ENCODE assay signal across 17 mouse cellular contexts in the genomic region with DNA sequence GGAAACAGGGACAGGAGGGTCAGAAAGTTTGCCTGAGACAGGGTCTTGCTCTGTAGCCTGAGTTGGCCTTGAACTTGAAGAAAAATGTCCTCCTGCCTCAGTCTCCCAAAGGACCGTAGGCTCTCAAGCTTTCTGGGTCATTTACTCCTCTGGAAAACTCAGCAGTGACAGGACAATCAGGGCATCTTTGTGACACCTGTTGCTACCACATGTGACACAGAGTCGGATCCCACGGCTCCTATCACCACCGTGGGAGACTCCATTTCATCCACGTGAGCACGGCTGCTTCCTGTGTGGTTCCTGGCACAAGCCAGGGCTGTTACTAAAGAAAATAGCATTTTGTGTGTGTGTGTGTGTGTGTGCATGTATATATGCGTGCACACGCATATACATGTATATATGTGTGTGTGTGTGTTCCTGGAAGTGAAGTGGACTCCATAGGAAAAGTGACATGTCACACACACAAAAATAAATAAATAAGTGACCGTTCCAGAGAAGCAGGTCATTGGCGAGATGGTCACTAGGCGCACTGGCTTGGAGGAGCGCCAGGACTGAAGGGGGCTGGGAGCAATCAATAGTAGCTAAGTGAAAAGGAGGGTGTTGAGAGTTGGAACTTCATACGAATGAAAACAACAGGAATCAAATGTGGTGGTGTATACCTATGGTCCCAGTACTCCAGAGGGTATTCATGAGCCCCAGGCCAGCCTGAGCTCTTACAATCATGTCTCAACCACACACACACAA. TPM values are rescaled to one million over a fixed set of nuclear protein-coding genes. Genes with fewer than 3 reads are reported as not detected.
"Had no signal": no experiment of that assay in that cellular context is flagged by ENCODE, and none has a peak within 500 bp of the region (broad histone marks: within the 10 kb centered on the region; RNA-seq: fewer than 3 reads in every experiment).

No protein-coding gene starts in this region.

- H3K9ac ChIP-seq: limb, embryonic 13.5 days; midbrain, embryonic 12.5 days; neural tube, embryonic 12.5 days had no signal

- H3K9me3 ChIP-seq: limb, embryonic 13.5 days; midbrain, embryonic 12.5 days; neural tube, embryonic 12.5 days had no signal

- H3K27ac ChIP-seq: layer of hippocampus, adult 2 months; limb, embryonic 13.5 days; midbrain, embryonic 12.5 days; neural tube, embryonic 12.5 days; stomach, postnatal 0 days had no signal

- DNase-seq: kidney, postnatal 10 days; kidney, postnatal 4 days; lung, adult 18-20 months; thymus, adult 18-20 months; thymus, postnatal 14 days had no signal

- H3K27me3 ChIP-seq: neural tube, embryonic 12.5 days had no signal

- H3K36me3 ChIP-seq: limb, embryonic 13.5 days; midbrain, embryonic 12.5 days; neural tube, embryonic 12.5 days had no signal

- H3K4me3 ChIP-seq: layer of hippocampus, adult 2 months; limb, embryonic 13.5 days; midbrain, embryonic 12.5 days; neural tube, embryonic 12.5 days had no signal

- H3K4me2 ChIP-seq: limb, embryonic 13.5 days; midbrain, embryonic 12.5 days; neural tube, embryonic 12.5 days had no signal

RNA-seq across cellular contexts. Expression of a gene that starts 7.4 kb away (rescaled TPM):
- total RNA-seq: layer of hippocampus, postnatal 10 days; liver, adult 2 months; megakaryocyte-erythroid progenitor cell, adult 5-6 weeks had no signal
- polyA plus RNA-seq: kidney, embryonic 14.5 days; limb, embryonic 13.5 days; liver, adult 2 months; lung, embryonic 16.5 days; stomach, postnatal 0 days had no signal

RNA-seq across cellular contexts. Expression of a gene that starts 18.0 kb away (rescaled TPM):
- total RNA-seq: layer of hippocampus, adult 2 months; megakaryocyte-erythroid progenitor cell, adult 5-6 weeks had no signal
- polyA plus RNA-seq: liver, adult 2 months had no signal

RNA-seq across cellular contexts. Expression of a gene that starts 29.7 kb away (rescaled TPM):
- total RNA-seq: layer of hippocampus, adult 2 months; layer of hippocampus, postnatal 10 days; left cerebral cortex, postnatal 36 days; liver, adult 2 months; megakaryocyte-erythroid progenitor cell, adult 5-6 weeks; midbrain, postnatal 0 days had no signal
- polyA plus RNA-seq: limb, embryonic 13.5 days; liver, adult 2 months; lung, embryonic 16.5 days; midbrain, embryonic 12.5 days; midbrain, postnatal 0 days; neural tube, embryonic 12.5 days; stomach, postnatal 0 days had no signal
